Mouse (Mus musculus) embryonic facial prominence, embryonic 14.5 days (tissue): ENCODE results near the gene Fam3b. TPM values are rescaled to one million over a fixed set of nuclear protein-coding genes. Genes with fewer than 3 reads are reported as not detected.

Experiments used
- ATAC-seq: fragments of 200-750 bp; cut with Nextera tagmentation; 2 replicates; pipeline ENCODE4 v1.8.0; 2017; ENCODE audit warnings: low read depth, moderate number of reproducible peaks, moderate TSS enrichment
- DNase-seq: peaks from one replicate; pipeline ENCODE4 v3.0.0-alpha.2; 2015; ENCODE audit warnings: low spot score
- H3K27ac ChIP-seq: fragments of 300-500 bp; sonication (generic); replicated peaks from 2 replicates; pipeline ENCODE4 v1.5.1; 2014; ENCODE audit warnings: low read depth, mild to moderate bottlenecking, low read length, moderate library complexity
- H3K27me3 ChIP-seq: fragments of 300-500 bp; sonication (generic); replicated peaks from 2 replicates; pipeline ENCODE4 v1.6.1; 2014; ENCODE audit warnings: low read length; ENCODE audit not compliant: control insufficient read depth, insufficient read depth
- H3K36me3 ChIP-seq: fragments of 300-500 bp; sonication (generic); 2 replicates; pipeline ENCODE4 v1.6.1; 2014; ENCODE audit warnings: low read length, mixed read lengths; ENCODE audit not compliant: control insufficient read depth, insufficient read depth
- H3K4me1 ChIP-seq: fragments of 300-500 bp; sonication (generic); 2 replicates; pipeline ENCODE4 v1.6.1; 2014; ENCODE audit warnings: antibody characterized with exemption, low read length; ENCODE audit not compliant: control insufficient read depth, insufficient read depth
- H3K4me2 ChIP-seq: fragments of 300-500 bp; sonication (generic); 2 replicates; pipeline ENCODE4 v1.6.1; 2014; ENCODE audit warnings: low read depth, mild to moderate bottlenecking, low read length, moderate library complexity, mixed read lengths
- H3K4me3 ChIP-seq: fragments of 300-500 bp; sonication (generic); 2 replicates; pipeline ENCODE4 v1.5.1; 2014; ENCODE audit warnings: low read depth, mild to moderate bottlenecking, low read length
- H3K9ac ChIP-seq: fragments of 300-500 bp; sonication (generic); 2 replicates; pipeline ENCODE4 v1.6.1; 2014; ENCODE audit warnings: low read depth, mild to moderate bottlenecking, low read length, moderate library complexity, mixed read lengths
- H3K9me3 ChIP-seq: fragments of 300-500 bp; sonication (generic); 2 replicates; pipeline ENCODE4 v1.6.1; 2016; ENCODE audit warnings: low read length; ENCODE audit not compliant: control insufficient read depth
- WGBS: fragments of 180-500 bp; shearing (Covaris S2); extraction: QIAGEN DNeasy Blood & Tissue Kit; methylation state at CpG from one replicate; pipeline ENCODE4 v1.1.7; 2014; 5-methylcytosine and 5-hydroxymethylcytosine counted together
- polyA plus RNA-seq: library from polyadenylated mRNA; unstranded; fragments of >200 nt; fragmentation: Nextera tagmentation; extraction: Ambion mirVana; gene quantifications from 2 replicates; pipeline ENCODE4 v1.2.1, GENCODE M21; 2014

Fam3b gene
- polyA plus RNA-seq, 1 experiment from 2014 or later = 0.18 TPM

- Histone ChIP-seq H3K27me3 (no peaks in the 10 kb centered on the region), H3K9me3 (no peaks in the 10 kb centered on the region), H3K9ac (no peak overlapping the region), H3K4me2 (no peak overlapping the region), H3K27ac (no peak overlapping the region), H3K36me3 (no peaks in the 10 kb centered on the region), H3K4me3 (no peak overlapping the region), H3K4me1 (no peaks in the 10 kb centered on the region)
- DNase-seq = no peak
- ATAC-seq = no peak
Observed at GRCm38 (mm10) chr16:97447386-97447785, 67.2 kb downstream of the Fam3b start.

- Histone ChIP-seq H3K4me2 (no peak overlapping the region), H3K27me3 (no peaks in the 10 kb centered on the region), H3K9me3 (no peaks in the 10 kb centered on the region), H3K36me3 (no peaks in the 10 kb centered on the region), H3K4me3 (no peak overlapping the region), H3K9ac (no peak overlapping the region), H3K4me1 (no peaks in the 10 kb centered on the region), H3K27ac (no peak overlapping the region)
- ATAC-seq (peak; percentile 85), DNase-seq (peak; percentile 84)
- WGBS = 48% methylated on average over 14 of the region's 14 CpGs
Observed at GRCm38 (mm10) chr16:97443670-97444263, 70.8 kb downstream of the Fam3b start.

- H3K9me3 ChIP-seq = no peaks in the 10 kb centered on the region
- no peak for DNase-seq
- WGBS = 83% methylated on average over 9 of the region's 9 CpGs
- no peaks in the 10 kb centered on the region for H3K36me3 ChIP-seq
- H3K4me2 ChIP-seq = no peak overlapping the region
- no peak overlapping the region for H3K27ac ChIP-seq
- H3K4me3 ChIP-seq = no peak overlapping the region
- H3K9ac ChIP-seq = no peak overlapping the region
- no peak for ATAC-seq
- no peaks in the 10 kb centered on the region for H3K27me3 ChIP-seq
- H3K4me1 ChIP-seq = no peaks in the 10 kb centered on the region
Observed at GRCm38 (mm10) chr16:97441967-97442366, 72.6 kb downstream of the Fam3b start.

GRCm38 (mm10) chr16:97438191-97438590, 76.4 kb downstream of the Fam3b start:
- Histone ChIP-seq H3K27ac (no peak overlapping the region), H3K36me3 (no peaks in the 10 kb centered on the region), H3K4me2 (no peak overlapping the region), H3K4me3 (no peak overlapping the region), H3K9ac (no peak overlapping the region), H3K4me1 (no peaks in the 10 kb centered on the region), H3K27me3 (no peaks in the 10 kb centered on the region), H3K9me3 (no peaks in the 10 kb centered on the region)
- no peak for ATAC-seq
- 70% methylated on average over 3 of the region's 3 CpGs for WGBS
- DNase-seq = no peak

GRCm38 (mm10) chr16:97437448-97438056, 77.1 kb downstream of the Fam3b start:
- Histone ChIP-seq H3K9me3 (no peaks in the 10 kb centered on the region), H3K9ac (no peak overlapping the region), H3K27ac (no peak overlapping the region), H3K4me1 (no peaks in the 10 kb centered on the region), H3K36me3 (no peaks in the 10 kb centered on the region), H3K4me2 (no peak overlapping the region), H3K27me3 (no peaks in the 10 kb centered on the region), H3K4me3 (no peak overlapping the region)
- DNase-seq (no peak), ATAC-seq (no peak)
- 24% methylated on average over 1 of the region's 1 CpGs for WGBS

- Histone ChIP-seq H3K4me3 (no peak overlapping the region), H3K4me2 (no peak overlapping the region), H3K4me1 (no peaks in the 10 kb centered on the region), H3K9me3 (no peaks in the 10 kb centered on the region), H3K36me3 (no peaks in the 10 kb centered on the region), H3K27me3 (no peaks in the 10 kb centered on the region), H3K9ac (no peak overlapping the region), H3K27ac (no peak overlapping the region)
- DNase-seq (peak; percentile 34), ATAC-seq (peak; percentile 62; the same call in 1 of the 2 replicates)
- WGBS = 69% methylated on average over 2 of the region's 2 CpGs
Observed at GRCm38 (mm10) chr16:97434206-97434605, 80.4 kb downstream of the Fam3b start.

GRCm38 (mm10) chr16:97431328-97431727, 83.3 kb downstream of the Fam3b start:
- no peak overlapping the region for H3K4me2 ChIP-seq
- H3K4me1 ChIP-seq = no peaks in the 10 kb centered on the region
- H3K27ac ChIP-seq = no peak overlapping the region
- no peak for DNase-seq
- H3K9me3 ChIP-seq = no peaks in the 10 kb centered on the region
- no peak overlapping the region for H3K4me3 ChIP-seq
- no peak for ATAC-seq
- 72% methylated on average over 4 of the region's 4 CpGs for WGBS
- H3K9ac ChIP-seq = no peak overlapping the region
- H3K36me3 ChIP-seq = no peaks in the 10 kb centered on the region
- no peaks in the 10 kb centered on the region for H3K27me3 ChIP-seq

GRCm38 (mm10) chr16:97430091-97430490, 84.5 kb downstream of the Fam3b start:
- WGBS = 86% methylated on average over 4 of the region's 4 CpGs
- H3K36me3 ChIP-seq = no peaks in the 10 kb centered on the region
- no peak overlapping the region for H3K4me2 ChIP-seq
- DNase-seq (no peak), ATAC-seq (no peak)
- H3K27ac ChIP-seq = no peak overlapping the region
- H3K27me3 ChIP-seq = no peaks in the 10 kb centered on the region
- no peaks in the 10 kb centered on the region for H3K4me1 ChIP-seq
- no peak overlapping the region for H3K4me3 ChIP-seq
- H3K9me3 ChIP-seq = no peaks in the 10 kb centered on the region
- H3K9ac ChIP-seq = no peak overlapping the region

GRCm38 (mm10) chr16:97428026-97428425, 86.6 kb downstream of the Fam3b start:
- no peaks in the 10 kb centered on the region for H3K4me1 ChIP-seq
- no peaks in the 10 kb centered on the region for H3K27me3 ChIP-seq
- no peak overlapping the region for H3K27ac ChIP-seq
- no peak overlapping the region for H3K4me3 ChIP-seq
- no peaks in the 10 kb centered on the region for H3K9me3 ChIP-seq
- DNase-seq (no peak), ATAC-seq (no peak)
- H3K4me2 ChIP-seq = no peak overlapping the region
- H3K36me3 ChIP-seq = no peaks in the 10 kb centered on the region
- no peak overlapping the region for H3K9ac ChIP-seq
- 78% methylated on average over 3 of the region's 3 CpGs for WGBS
